Mouse (Mus musculus): ENCODE data around the gene Cpne2.

Cpne2 gene

DNA sequence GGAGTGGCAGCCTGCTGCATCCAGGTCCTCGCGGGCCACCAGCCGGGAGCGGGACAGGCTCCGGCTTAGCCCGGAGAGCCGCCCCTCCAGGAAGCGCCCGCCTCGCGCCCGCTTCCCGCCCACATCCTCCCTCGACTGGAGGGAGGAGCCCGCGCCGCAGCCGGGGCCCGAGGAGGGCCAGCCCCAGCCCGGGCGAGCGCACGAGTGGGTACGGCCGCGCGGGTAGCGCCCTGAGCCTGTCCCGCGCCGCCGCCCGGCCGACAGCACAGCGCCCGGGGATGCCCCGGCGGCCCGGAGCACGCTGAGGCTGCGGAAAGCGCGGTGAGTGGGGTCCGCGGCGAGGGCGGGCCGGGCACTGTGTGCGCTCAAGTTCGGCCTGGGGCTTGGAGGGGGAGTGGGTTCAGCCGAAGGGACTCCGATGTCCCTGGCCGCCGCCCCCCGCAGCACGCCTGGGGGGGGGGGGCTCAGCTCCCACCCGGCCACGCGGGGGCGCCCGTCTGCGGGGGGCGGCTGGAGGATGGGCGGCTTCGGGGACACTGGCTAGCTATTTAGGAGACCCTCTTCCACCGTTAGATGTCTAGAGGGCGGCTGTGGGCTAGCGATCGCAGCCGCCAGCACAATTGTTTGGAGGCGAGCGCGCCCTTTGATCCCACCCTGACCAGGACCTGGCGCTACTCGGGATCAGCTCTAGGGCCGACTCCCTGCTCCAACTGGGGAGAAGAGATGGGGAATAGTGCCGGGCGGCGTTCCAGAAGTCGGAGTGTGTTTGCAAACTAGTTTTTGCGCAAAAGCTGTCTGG lies at the start of gene Cpne2:
Gene Cpne2 (plus strand): TSS at position 118 of the 799 bp plus-strand sequence.
- peak; percentile 7 for DNase-seq

GRCm38 (mm10) chr8:94485288-94485687 lies 47.5 kb upstream of the Cpne2 start:
- no peak for DNase-seq

GRCm38 (mm10) chr8:94485882-94486281 lies 46.9 kb upstream of the Cpne2 start:
- no peak for DNase-seq

DNA sequence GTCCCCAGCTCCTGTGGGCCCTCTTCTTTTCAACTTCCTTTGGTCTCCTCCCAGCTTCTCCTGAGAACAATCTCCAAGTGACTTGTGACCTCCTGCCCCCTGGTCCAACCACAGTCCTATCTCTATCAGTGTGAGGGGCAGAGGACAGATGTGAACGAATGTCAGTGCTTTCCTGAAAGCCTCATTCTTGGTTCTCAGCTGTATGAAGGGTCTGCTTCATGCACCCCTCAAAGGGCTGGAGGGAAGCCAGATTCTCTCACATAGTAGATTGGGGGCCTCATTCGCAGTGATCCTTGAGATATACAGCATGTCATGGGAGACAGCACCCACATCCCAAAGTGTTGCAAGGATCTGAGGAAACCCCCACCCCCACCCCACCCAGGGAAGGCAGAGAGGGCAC lies 44.8 kb upstream of the Cpne2 start:
- no peak for DNase-seq

- DNase-seq, result no peak
Measured at GRCm38 (mm10) chr8:94489809-94490483, 42.8 kb upstream of the Cpne2 start.

- peak; percentile 40 for DNase-seq
Measured at GRCm38 (mm10) chr8:94492021-94492681, 40.6 kb upstream of the Cpne2 start.

DNA sequence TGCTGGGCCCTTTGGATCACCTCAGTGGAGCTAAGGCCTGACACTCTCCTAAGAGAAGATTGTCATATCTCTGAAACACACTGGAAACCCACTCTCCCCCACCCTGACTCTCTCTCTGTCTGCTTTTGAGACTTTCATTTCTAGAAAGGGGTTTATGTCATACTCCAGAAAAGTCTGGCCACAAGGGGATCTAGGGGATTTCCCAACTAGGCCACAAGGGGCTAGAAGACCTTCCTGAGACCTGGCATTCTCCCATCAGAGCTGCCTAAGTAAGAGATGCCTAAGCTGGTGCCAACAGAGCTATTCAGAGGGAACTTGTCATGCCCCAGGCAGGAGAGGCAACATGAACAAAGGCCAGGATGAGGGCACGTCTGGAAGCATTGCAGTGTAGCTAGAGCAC lies 39.5 kb upstream of the Cpne2 start:
- DNase-seq, result no peak

DNA sequence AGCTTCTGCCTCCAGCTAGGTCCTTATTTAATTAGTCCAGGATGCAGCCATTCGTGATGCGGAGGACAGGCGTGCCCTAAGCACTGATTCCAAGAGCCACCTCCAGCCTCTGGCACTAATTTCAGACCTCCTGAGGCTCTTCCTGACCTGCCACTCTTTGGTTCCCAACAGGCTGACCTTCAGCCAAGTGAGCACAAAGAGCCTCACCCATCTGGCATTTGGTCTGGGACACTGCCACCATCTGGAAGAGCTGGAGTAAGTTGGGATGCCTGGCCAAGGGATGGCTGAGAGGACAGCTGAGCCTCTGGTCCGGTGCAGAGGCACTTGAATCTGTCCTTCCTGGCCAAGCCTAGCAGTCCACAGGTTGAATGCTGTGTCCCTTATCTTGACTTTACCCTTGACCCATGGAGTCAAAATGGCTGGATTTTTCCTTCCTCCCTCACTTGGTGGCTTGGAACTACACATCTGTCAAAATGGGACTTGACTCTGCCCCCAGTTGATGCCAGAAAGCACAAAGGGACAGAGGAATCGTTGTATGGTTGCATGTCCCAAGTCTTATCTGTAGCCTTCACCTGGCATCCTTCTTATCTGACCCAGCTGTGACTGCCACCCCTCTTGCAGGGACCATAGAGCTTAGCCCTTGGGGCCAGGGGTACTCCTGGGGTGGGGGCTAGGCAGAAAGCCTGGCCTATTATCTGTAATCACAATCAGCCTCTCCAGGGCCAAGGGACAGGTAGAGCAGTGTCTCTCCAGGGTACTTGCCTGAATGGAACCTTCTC lies 17.2 kb upstream of the Cpne2 start:
- no peak for DNase-seq

- DNase-seq, result no peak
Measured at GRCm38 (mm10) chr8:94516209-94516593, 16.6 kb upstream of the Cpne2 start.

DNA sequence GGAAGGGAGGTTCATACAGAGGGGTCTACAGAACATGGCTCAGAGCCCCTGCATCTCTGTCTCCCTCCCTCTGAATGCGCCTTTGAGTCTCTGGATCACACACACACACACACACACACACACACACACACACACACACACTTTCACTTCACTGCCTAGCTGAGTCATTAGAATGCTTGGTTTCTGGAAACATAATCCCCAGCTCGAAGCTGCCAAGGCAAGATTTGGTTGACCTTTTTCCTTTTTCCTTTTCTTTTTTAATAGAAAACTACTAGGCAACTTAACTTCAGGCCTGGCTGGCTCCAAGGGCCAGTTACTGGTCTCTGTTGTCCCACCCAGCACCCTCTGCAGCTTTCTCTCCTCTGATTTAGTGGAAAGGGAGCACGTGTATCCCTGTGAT lies 16.0 kb upstream of the Cpne2 start:
- DNase-seq, result no peak

DNA sequence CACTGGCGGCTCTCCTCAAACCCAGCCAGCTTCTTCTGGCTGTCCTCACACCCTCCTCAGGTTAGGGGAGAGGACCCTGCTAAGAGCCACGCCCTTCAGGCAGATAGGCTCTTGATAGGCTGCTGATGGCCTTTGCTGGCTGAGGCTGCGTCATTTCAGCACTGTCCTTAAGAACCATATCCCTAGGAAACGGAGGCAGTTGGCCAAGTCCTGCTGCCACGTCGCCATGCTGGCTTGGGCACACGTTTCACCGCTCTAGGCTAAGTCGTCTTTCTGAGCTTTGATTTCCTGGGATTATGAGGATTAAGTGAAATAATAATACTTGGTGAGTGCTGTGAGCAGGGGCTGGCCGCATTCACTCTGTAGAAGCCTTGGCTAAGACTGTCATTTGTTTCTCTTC lies 14.5 kb upstream of the Cpne2 start:
- DNase-seq, result no peak

- no peak for DNase-seq
Measured at GRCm38 (mm10) chr8:94519021-94519420, 13.8 kb upstream of the Cpne2 start.

DNA sequence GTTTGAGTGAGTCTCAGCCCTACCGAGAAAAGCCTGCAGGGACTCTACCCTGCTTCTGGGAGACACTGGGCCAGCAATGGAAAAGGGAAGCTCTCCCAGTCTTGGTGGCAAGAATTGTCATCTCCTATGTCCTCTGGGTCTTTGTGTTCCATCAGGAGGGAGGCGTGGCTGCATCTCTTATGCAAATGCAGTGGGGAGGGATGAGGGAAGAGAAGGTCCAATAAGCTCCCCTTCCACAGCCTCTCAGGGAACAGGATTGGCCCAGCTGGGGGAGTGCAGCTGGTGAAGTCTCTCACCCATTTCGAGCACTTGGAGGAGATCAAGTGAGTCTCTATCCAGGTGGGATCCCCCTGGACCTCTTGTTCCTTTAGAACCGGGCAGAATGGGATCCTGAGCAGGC lies 11.3 kb upstream of the Cpne2 start:
- no peak for DNase-seq

- no peak for DNase-seq
Measured at GRCm38 (mm10) chr8:94522482-94522881, 10.3 kb upstream of the Cpne2 start.

DNA sequence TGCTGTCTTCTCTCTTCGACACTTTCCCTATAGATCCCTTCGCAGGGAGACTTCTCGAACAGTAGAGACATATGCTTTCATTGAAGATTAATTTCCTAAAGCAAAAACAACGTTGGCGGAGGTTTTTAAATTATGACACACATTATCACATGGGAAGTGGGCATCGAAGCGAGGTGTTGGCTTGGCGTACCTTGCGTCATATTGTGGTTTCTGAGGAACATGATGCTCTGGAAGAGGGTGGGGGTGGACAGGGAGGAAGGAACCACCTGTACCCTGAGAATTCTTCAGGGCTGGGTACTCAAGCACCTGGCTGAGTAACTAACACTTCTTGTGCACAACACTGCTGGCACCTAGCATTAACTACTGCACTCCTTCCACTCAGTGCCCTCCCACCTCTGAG lies 8.2 kb upstream of the Cpne2 start:
- DNase-seq, result no peak

- DNase-seq, result no peak
Measured at GRCm38 (mm10) chr8:94527178-94527577, 5.6 kb upstream of the Cpne2 start.

- peak; percentile 12 for DNase-seq
Measured at GRCm38 (mm10) chr8:94528245-94528644, 4.5 kb upstream of the Cpne2 start.

DNA sequence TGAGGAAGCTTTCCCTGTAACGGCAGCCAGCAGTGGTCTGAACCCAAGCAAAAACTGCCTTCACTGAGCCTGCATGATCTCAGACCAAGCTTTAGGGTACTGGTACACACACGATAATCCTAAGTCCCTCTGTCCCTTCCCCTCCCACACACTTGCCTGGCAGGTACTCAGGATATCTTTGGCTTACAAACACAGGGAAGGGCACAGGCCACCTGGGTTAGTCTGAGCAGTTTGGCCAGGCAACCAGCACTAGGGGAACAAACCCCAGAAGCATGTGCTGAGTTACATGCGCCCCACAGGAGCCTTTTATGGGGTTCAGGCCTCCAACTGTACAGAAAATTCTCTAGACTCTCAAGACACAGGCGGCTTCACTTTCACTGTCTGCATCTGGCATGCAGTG lies 2.9 kb upstream of the Cpne2 start:
- DNase-seq, result no peak

DNA sequence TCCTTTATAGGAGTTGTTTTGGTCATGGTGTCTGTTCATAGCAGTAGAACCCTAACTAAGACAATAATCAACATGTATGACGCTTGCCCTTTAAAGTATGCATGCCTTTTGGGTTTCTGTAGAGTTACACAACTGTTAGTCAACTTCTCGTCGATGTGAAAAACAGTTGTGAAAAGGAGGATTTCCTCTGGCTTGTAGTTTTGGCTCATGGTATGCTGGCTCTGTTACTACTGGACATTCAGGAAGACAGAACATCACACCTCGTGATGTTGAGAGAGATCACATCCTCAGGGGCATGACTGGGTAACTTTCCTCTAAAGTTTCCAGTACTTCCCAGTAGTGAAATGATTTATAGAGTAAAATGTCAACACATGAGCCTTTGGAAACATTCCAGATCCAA lies 2.1 kb upstream of the Cpne2 start:
- no peak for DNase-seq

DNA sequence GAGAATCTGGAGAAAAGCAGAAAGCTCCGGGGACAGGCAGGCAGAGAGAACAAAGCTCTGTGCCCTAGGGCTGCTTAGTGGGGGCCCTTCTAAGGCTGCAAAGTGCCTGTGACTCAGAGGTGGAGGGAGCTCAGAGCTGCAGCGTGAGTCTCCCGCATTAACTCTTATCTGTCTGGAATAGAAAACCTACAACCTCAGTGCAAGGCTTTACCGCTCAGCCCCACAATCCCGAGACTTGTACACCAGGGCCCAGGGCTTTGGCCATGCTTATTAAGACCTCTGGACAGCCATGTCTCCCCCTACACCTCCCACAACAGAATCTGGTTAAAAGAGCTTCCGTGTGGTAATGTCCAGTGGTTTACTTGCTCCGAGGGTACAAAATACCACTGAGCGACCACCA lies 790 bp upstream of the Cpne2 start:
- no peak for DNase-seq

DNA sequence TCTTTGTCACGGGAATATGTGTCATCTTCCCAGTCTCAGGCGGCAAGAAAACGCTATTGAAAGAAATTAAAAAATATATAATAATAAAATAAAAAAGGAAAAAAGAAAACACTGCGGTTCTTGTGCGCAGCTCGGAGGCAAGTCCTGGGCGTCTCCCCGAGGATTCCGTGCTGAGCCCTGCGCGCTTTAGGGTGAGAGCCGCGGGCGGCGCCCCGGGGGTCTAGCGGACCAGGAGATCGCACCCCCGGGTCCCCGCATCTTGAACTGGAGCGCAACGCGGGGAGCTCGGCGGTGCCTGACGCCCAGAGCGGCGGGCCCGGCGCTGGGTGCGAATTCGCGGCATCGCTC lies 291 bp upstream of the Cpne2 start:
- no peak for DNase-seq

- DNase-seq, result no peak
Measured at GRCm38 (mm10) chr8:94534612-94535011, 1.8 kb downstream of the Cpne2 start.

DNA sequence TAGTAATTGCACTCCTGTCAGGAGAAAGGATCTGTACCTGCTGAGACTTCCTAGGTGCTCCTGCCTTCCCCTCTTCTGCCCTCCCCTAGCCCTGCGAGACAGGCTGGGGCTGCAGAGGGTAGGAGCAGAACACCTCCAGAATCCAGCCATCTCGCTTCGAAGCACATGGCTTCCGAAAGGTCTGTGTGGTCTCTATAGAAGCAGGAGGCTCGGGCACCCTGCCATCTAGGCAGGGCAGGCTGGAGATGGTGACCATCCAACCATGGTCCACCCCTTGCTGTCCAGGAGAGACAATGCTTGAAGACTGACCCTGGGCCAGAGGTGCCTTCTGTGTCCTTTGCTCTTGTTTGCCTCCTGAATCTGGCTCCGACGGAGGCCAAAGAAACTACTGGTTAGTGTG lies 2.8 kb downstream of the Cpne2 start:
- no peak for DNase-seq

Data from cerebellum, adult 8-10 months (tissue).